Mouse (Mus musculus): ENCODE measurements around the gene Creb3.

The Creb3 gene

DNA sequence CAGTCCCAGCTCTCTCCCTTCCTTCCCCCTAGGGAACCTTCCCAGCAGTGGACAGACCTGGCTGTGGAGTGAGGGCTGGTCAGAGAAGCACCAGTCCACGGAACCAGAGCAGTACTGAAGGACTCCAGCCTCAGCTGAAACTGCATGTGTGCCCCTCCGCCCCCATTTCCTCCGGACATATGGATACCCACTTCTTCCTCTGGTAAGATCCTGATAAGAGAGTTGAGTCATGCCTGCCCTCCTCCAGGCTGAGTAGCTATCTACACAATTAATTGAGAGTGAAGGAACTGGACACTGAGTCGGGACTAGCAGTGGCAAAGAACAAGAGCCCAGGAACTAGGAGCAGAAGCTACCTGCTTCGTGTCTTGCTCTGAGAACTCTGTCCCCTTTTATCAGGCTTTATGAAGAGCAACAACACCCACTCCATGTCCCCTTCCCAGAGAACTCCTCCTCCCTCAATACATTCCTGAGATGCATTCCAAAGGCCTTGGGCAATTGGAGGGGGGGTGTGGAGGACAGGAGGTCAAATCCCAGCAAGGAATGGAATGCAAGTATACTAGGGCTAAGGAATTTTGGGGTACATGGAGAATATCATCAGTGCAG, 4.0 kb upstream of the Creb3 start:
- in situ Hi-C loops (cut with MboI, MseI), result no loop called here

DNA sequence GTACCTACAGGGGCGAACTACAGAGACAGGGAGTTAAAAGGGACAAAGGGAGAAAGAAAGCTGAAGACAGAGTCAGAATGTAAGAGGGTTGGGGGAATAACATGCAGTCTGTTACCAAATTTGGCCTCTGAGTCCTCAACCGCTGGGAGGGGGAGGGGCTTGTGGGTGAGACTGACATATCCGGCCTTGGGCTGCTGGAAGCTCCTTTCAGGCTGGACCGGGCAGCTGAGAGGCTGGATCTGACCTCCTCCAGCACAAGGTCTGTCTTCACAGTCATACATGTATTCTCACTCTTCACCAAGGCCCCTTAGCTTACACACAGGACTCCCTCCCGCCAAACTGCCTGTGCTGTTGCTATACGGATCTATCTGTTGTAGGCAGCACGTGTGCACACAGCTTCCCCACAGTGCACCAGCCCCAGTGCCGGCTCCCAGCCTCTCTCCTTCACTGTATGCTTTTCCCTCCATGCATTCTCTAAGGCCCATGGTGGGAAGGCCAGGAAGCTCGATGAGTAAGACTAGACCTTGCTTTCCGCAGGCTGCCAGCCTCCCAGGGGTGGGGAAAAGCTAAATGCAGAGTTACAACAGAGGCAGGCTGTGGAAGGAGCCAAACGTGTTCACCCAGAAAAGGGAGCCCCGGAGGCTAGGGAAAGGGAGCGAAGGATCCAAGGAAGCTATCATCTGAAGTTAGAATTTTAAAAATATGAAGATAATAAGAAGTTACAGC, 3.3 kb upstream of the Creb3 start:
- in situ Hi-C loops (cut with MboI, MseI), result no loop called here

DNA sequence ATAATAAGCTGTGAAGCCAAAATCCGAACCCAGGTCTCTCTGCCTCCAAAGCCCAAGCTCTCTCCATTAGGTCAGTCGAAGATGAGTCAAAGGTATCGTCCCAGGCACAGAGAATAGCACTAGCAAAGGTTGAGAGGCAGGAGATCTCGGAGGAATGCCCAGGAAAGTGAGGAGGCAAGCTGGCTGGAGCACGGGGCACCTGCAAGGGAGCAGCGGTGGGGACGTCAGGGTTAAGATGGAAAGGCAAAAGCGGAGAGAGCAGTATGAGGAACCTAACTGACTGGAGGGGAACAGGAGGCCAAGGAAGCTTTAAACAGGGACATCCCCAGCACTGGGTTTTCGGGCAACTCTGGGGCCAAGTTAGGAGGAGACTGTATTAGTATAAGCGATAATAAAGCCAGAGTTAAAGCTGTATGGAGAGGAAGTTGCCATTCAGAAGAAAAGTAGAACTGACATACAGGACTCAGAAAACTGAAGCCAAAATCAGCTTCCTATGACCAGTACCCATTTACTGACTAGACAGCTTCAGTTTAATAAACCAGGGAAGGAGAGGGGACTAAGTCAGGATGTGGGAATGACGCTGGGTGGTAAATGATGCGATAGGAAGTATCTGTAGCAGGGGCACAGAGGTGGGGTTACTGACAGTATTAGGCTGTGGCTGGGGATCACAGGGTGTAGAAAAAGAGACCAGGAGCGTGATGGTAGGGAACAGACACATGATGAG, 2.5 kb upstream of the Creb3 start:
- in situ Hi-C loops (cut with MboI, MseI), result loop anchor here (5.0 kb wide), 1 partner anchor 532 kb away; the partner anchor contains the start of gene Pigo

DNA sequence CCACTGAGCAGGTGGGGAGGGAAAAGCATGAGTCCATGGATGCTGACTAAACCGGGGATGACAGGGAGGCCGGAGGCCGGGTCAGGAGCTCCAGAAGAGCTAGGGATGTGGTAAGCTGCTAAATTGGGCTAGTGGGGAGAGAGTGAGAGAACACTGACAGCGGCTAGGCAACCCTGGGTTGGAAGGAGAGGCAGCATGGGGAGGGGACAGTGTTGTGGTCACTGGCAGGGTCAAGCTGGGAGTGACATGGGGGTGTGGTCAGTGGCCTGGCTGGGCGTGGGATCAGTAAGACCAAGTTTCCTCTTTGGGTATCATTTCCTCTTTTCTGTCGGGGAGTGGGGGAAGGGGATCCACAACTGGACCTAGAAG, 1.9 kb upstream of the Creb3 start:
- in situ Hi-C loops (cut with MboI, MseI), result loop anchor here (5.0 kb wide), 1 partner anchor 533 kb away; the partner anchor contains the start of gene Pigo

GRCm38 (mm10) chr4:43560976-43561375, 1.2 kb upstream of the Creb3 start:
- in situ Hi-C loops (cut with MboI, MseI), result loop anchor here (5.0 kb wide), 1 partner anchor 534 kb away; the partner anchor contains the start of gene Pigo

DNA sequence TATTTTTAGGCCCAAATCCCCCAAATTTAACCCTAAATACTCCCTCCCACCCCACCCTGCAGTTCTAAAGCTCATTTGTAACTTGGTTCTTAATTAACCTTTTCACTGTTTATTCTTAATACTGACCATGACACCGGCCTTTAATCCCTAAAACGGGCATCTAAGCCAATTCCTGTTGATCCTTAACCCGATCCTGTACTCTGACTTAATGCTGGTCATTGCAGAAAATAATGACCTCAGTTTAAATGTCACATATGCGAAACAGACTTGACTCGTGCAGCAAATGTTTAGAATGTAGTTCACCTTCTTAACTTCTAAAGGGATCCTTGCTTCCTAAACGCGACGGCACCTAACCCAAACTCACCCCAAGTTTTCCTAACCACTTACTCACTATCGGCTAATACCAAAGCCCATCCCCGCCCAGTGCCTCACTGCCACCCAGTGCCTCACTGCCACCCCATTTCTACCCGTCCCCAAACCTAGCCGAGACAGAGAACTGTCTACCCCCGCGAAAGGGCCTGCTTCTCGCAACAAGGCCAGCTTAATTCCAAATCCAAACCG, 616 bp upstream of the Creb3 start:
- in situ Hi-C loops (cut with MboI, MseI), result loop anchor here (5.0 kb wide), 1 partner anchor 534 kb away; the partner anchor contains the start of gene Pigo

DNA sequence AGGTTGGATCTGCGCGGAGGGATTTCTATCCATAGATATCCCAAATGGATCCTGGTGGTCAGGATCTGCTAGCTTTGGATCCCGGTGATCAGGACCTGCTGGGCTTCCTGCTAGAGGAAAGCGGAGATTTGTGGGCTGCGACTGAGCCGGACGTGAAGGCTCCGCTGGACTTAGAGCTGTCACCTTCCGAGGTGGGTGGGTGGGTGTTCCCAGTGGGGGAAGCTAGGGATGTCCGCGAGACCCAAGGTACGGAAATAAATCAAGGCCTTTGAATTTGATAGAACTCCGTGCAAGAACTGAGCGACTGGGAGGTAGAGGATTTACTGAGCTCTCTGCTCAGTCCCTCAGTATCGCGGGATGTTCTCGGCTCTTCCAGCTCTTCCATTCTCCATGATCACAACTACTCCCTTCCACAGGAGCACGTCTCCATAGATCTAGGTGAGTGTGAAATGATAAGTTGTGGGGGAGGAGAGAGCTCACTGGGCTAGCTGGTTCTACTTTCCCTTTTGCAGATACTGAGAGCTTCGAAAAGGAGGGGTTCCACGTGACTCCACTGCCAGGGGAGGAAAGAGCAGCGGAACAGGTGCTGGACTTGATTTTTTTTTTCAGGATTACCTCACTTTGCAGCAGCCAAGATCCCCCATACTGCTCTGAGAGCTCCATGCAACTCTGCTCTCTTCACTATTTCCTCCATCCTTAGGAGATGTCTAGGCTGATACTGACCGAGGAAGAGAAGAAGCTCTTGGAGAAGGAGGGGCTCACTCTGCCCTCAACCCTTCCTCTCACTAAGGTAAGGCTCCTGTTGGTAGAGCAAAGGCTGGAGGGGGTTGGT, 853 bp downstream of the Creb3 start:
- in situ Hi-C loops (cut with MboI, MseI), result loop anchor here (5.0 kb wide), 1 partner anchor 536 kb away; the partner anchor contains the start of gene Pigo

GRCm38 (mm10) chr4:43563601-43563875, 1.4 kb downstream of the Creb3 start:
- in situ Hi-C loops (cut with MboI, MseI), result loop anchor here (5.0 kb wide), 1 partner anchor 536 kb away; the partner anchor contains the start of gene Pigo

DNA sequence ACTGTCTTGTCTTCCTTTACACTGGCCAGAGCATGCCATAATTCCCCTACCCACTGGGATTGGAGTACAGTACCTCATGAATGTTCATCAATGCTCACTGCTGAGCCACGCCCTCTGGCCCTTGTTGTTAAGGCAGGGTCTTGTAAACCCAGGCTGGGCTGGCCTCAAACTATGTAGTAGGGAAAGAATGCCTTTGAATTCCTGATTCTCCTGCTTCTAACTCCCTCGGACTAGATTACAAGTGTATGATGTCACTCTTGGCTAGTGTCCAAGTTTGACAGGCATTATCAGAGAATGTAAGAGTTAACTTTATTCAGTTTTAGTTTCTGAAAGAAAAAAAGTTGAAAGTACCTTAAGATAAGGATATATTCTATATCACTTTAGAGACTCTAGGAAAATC, 2.1 kb downstream of the Creb3 start:
- in situ Hi-C loops (cut with MboI, MseI), result loop anchor here (5.0 kb wide), 1 partner anchor 537 kb away; the partner anchor contains the start of gene Pigo

DNA sequence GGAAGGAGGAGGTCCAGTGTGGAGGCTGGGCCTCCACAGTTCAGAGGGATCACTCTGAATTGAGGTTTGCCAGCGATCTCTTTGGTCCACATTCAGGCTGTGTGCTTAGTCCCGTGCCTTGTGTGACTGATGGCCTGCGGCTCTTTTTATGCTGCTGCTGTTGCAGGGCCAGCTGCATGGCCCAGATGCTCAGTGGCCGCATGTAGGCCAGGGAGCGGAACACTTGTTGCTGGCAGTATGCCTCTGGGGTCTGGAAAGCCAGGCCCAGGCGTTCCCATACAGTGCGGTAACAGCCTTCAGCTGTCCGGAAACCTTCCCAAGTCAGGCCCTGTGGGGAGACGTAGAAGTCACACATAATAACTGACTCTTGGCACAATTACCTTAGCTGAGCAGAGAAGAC, 5.0 kb downstream of the Creb3 start:
- in situ Hi-C loops (cut with MboI, MseI), result loop anchor here (5.0 kb wide), 1 partner anchor 50 kb away; no protein-coding TSS in a partner anchor

- in situ Hi-C loops (cut with MboI, MseI), result no loop called here
Measured at GRCm38 (mm10) chr4:43571395-43572045, 9.4 kb downstream of the Creb3 start.

DNA sequence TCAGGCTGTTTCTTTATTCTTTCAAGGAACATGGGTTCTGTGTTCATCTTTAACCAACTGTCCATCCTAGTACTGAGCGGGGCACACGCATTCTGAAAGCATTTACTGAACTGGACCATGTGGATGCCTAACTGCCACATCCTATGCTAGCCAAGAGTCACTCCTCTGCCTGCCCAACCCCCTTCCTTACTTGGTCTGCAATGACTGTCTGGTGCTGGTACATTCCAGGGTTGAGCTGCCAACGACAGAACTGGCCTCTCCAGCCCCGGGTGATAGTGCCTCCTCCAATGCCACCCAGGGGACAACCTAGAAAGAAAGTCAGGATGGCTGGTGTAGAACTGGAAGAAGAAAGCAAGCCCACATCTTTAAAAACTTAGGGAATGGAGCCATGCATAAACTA, 11.4 kb downstream of the Creb3 start:
- in situ Hi-C loops (cut with MboI, MseI), result no loop called here

GRCm38 (mm10) chr4:43575356-43575755, 13.2 kb downstream of the Creb3 start:
- in situ Hi-C loops (cut with MboI, MseI), result loop anchor here (5.0 kb wide), 1 partner anchor 82 kb away; the partner anchor contains the start of gene Hint2

GRCm38 (mm10) chr4:43577237-43577881, 15.2 kb downstream of the Creb3 start:
- in situ Hi-C loops (cut with MboI, MseI), result loop anchor here (5.0 kb wide), 1 partner anchor 80 kb away; the partner anchor contains the start of gene Hint2

DNA sequence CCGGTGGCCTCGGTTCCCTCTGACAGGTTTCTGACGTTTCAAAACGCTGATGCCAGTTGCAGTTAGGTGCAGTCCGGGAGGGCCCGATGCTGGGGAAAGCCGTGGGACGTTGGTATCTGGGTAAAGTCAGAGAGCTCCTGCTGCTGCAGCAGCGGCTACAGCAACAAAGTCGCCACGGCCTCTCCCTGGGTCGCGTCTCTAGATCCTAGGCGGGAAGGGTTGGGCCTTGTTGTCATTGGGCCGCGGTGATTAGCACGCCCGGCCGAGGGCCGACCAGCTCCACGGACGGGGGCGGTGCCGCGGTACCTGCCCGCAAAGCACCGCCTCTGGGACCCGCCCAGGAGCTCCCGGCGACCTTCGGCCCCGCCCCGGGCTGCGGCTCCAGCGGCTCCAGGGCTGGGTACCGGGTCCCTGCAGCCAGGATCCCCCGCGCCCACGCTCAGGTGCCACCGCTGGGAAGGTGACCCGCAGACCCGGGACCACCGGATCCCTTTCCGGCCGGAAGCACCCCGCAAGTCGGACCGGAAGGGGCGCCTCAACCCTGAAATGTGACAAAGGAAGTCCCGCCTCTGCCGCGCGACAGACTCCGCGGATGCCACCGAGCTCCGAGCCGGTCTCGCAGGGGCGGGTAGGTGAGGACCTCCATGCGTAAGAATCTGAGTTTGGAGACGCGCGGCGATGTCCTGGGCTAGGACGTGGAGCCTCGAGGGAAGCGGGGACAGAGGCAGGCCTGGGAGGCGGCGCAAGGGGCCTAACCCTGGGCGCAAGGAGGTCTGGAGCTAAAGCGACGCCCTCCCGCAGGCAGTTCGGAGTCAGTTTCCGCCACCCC, 16.5 kb downstream of the Creb3 start, which contains the start of the genes Rgp1 and Gba2:
Gene Rgp1 (plus strand): TSS at position 340 of the 829 bp plus-strand sequence.
Gene Gba2 (minus strand): TSS at position 498 of the 829 bp plus-strand sequence.
- in situ Hi-C loops (cut with MboI, MseI), result loop anchor here (5.0 kb wide), 1 partner anchor 79 kb away; the partner anchor contains the start of gene Hint2

DNA sequence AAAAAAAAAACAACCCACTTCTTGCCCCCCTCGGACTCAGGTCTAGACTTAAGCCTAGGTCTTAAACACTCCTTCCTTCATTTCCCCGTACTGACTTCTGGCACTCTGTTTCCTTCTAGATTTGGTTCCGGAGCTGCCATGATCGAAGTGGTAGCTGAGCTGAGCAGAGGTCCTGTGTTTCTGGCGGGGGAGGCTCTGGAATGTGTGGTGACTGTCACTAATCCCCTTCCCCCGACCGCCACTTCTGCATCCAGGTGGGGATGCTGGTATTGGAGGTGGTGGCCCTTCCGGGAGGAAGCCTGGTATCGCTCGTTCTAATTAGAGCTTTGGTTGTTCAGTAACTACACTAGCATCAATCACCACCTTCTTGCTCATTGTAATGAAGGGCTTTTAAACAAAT, 17.1 kb downstream of the Creb3 start:
- in situ Hi-C loops (cut with MboI, MseI), result loop anchor here (5.0 kb wide), 1 partner anchor 78 kb away; the partner anchor contains the start of gene Hint2

DNA sequence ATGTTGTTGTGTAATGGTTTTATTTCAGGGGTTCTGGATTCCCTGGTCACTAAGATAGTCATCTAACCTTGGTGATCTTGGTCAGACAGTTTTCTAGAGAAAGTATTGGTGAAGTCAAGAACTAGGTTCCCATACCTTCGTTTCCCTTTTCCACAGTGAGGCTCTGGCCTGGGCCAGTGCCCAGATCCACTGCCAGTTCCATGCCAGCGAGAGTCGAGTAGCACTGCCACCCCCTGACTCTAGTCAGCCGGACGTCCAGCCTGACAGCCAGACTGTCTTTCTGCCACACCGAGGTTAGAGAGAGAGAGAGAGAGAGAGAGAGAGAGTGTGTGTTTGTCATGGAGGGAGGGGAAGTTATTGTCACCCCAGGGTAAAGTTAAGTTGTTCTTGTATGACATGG, 17.6 kb downstream of the Creb3 start:
- in situ Hi-C loops (cut with MboI, MseI), result loop anchor here (5.0 kb wide), 1 partner anchor 78 kb away; the partner anchor contains the start of gene Hint2

DNA sequence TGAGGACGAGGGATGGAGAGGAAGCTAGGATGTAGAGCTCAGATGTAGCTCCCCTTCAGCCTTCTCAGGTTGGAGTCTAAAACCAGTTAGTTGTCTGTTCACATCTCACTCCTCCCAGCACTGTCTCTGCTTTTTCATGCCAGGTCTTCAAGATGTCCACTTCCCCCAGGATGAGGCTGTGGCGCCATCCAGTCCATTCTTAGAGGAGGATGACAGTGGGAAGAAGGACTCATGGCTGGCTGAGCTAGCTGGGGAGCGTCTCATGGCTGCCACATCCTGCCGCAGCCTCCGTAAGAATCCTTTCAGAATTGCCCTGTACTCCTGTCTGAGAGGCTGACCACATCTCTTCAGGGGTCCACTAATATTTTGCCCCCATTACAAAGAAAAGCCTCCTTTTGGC, 18.6 kb downstream of the Creb3 start:
- in situ Hi-C loops (cut with MboI, MseI), result no loop called here

DNA sequence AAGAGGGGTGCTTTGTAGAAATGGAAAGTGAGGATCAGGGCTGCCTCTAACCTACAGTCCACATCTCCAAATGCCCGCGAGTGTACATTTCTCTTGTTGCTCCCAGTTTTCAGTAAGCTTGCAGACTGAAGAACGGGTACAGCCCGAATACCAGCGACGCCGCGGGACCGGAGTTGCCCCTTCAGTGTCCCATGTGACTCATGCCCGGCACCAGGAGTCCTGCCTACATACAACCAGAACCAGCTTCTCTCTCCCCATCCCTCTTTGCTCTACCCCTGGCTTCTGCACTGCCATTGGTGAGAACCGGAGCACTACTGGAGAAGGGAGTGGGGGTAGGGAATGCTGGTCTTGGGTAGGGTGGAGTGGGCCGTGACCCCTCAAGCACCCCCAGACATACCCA, 19.2 kb downstream of the Creb3 start:
- in situ Hi-C loops (cut with MboI, MseI), result no loop called here

Data from regulatory T cell (primary cell).